Comparison of ENCODE assay signal across 8 mouse cellular contexts in genomic region chr17:46890843-46891594, GRCm38 (mm10). TPM values are rescaled to one million over a fixed set of nuclear protein-coding genes. Genes with fewer than 3 reads are reported as not detected.
DNase-seq lines count a peak whose midpoint lies in the region; ATAC-seq and TF ChIP-seq lines count a peak whose summit lies in the region.

No protein-coding gene starts in this region.

- WGBS in cerebellum, adult 2 months, result 1% methylated on average over 64 of the region's 64 CpGs
- 1% methylated on average over 62 of the region's 64 CpGs for WGBS in hindbrain, postnatal 0 days
- WGBS in limb, embryonic 15.5 days, result 2% methylated on average over 64 of the region's 64 CpGs
- WGBS in midbrain, embryonic 16.5 days, result 1% methylated on average over 44 of the region's 64 CpGs

- peak overlapping the region; percentile 84 for H3K4me3 ChIP-seq in cerebellum, adult 2 months (replicated peaks; ENCODE audit: insufficient read depth, low read depth, low read length)
- H3K4me3 ChIP-seq in hindbrain, postnatal 0 days (ENCODE audit: low read length), result peak overlapping the region; percentile 77
- peak overlapping the region; percentile 95 for H3K4me3 ChIP-seq in limb, embryonic 15.5 days
- H3K4me3 ChIP-seq in midbrain, embryonic 16.5 days (ENCODE audit: low read depth, low read length), result peak overlapping the region; percentile 85

- no peaks in the 10 kb centered on the region for H3K36me3 ChIP-seq in hindbrain, postnatal 0 days (ENCODE audit: insufficient read depth, low read length)
- H3K36me3 ChIP-seq in limb, embryonic 15.5 days, result no peaks in the 10 kb centered on the region; the same call in 1 of the 2 replicates
- H3K36me3 ChIP-seq in midbrain, embryonic 16.5 days (ENCODE audit: control insufficient read depth, insufficient read depth, low read length), result no peaks in the 10 kb centered on the region

- DNase-seq in lung, adult 18-20 months, result peak; percentile 41 to 45
- DNase-seq in lung, postnatal 36 days, result no peak
- DNase-seq in cerebellum, adult 2 months, result peak; percentile 64 to 72
- DNase-seq in gastrocnemius, adult 18-20 months (ENCODE audit: low spot score), result peak; percentile 40
- peak; percentile 39 for DNase-seq in hindbrain, postnatal 0 days (ENCODE audit: low spot score)
- peak; percentile 40 to 55 for DNase-seq in thymus, adult 18-20 months

- TF ChIP-seq CTCF in cerebellum, adult 2 months (IDR thresholded peaks at IDR 0.05; ENCODE audit: borderline replicate concordance, insufficient read depth, low read depth, low read length), result no peak
- TF ChIP-seq CTCF in hindbrain, postnatal 0 days (IDR thresholded peaks at IDR 0.05; ENCODE audit: low read depth), result no peak; the same call in 1 of the 2 replicates

- no peak for TF ChIP-seq POLR2A in cerebellum, adult 2 months (IDR thresholded peaks at IDR 0.05; ENCODE audit: borderline replicate concordance, insufficient read depth, low read length)

- H3K4me1 ChIP-seq in cerebellum, adult 2 months (ENCODE audit: control insufficient read depth, insufficient read depth, low read length), result peaks cover 10% of the 10 kb centered on the region
- H3K4me1 ChIP-seq in hindbrain, postnatal 0 days (ENCODE audit: insufficient read depth, low read length), result peaks cover 21% of the 10 kb centered on the region
- peaks cover 27% of the 10 kb centered on the region for H3K4me1 ChIP-seq in limb, embryonic 15.5 days
- peaks cover 30% of the 10 kb centered on the region for H3K4me1 ChIP-seq in midbrain, embryonic 16.5 days (ENCODE audit: control insufficient read depth, insufficient read depth, low read length)

- peak; percentile 24 for ATAC-seq in hindbrain, postnatal 0 days
- ATAC-seq in limb, embryonic 15.5 days (ENCODE audit: insufficient number of reproducible peaks, low FRiP score, low TSS enrichment, low read depth), result peak; percentile 17
- peak; percentile 23 for ATAC-seq in midbrain, embryonic 16.5 days

- peak overlapping the region; percentile 96 for H3K4me2 ChIP-seq in hindbrain, postnatal 0 days (ENCODE audit: low read depth, low read length)
- peak overlapping the region; percentile 83 for H3K4me2 ChIP-seq in limb, embryonic 15.5 days
- H3K4me2 ChIP-seq in midbrain, embryonic 16.5 days (ENCODE audit: low read length), result peak overlapping the region; percentile 81

- peak overlapping the region; percentile 84 for H3K27ac ChIP-seq in cerebellum, adult 2 months (ENCODE audit: insufficient read depth, low read length)
- peak overlapping the region; percentile 95 for H3K27ac ChIP-seq in hindbrain, postnatal 0 days
- H3K27ac ChIP-seq in limb, embryonic 15.5 days, result peak overlapping the region; percentile 91
- H3K27ac ChIP-seq in midbrain, embryonic 16.5 days (ENCODE audit: low read length), result peak overlapping the region; percentile 93

- peak overlapping the region; percentile 94 for H3K9ac ChIP-seq in hindbrain, postnatal 0 days (replicated peaks; ENCODE audit: low read length)
- peak overlapping the region; percentile 86 for H3K9ac ChIP-seq in limb, embryonic 15.5 days
- peak overlapping the region; percentile 96 for H3K9ac ChIP-seq in midbrain, embryonic 16.5 days (ENCODE audit: low read depth, low read length)

- no peaks in the 10 kb centered on the region for H3K27me3 ChIP-seq in cerebellum, adult 2 months (ENCODE audit: control insufficient read depth, insufficient read depth, low read length)
- no peaks in the 10 kb centered on the region for H3K27me3 ChIP-seq in hindbrain, postnatal 0 days (ENCODE audit: insufficient read depth, low read length)
- H3K27me3 ChIP-seq in limb, embryonic 15.5 days, result no peaks in the 10 kb centered on the region
- H3K27me3 ChIP-seq in midbrain, embryonic 16.5 days (ENCODE audit: control insufficient read depth, insufficient read depth, low read depth, low read length), result no peaks in the 10 kb centered on the region

- H3K9me3 ChIP-seq in hindbrain, postnatal 0 days (ENCODE audit: low read length), result no peaks in the 10 kb centered on the region
- H3K9me3 ChIP-seq in limb, embryonic 15.5 days, result no peaks in the 10 kb centered on the region
- no peaks in the 10 kb centered on the region for H3K9me3 ChIP-seq in midbrain, embryonic 16.5 days (replicated peaks; ENCODE audit: control insufficient read depth, low read length, poor library complexity, severe bottlenecking)

RNA-seq across cellular contexts. Expression of gene Tbcc, which starts 0.5 kb away (rescaled TPM):
- 24.9 and 25.3 TPM in 2 replicates for polyA plus RNA-seq in cerebellum, adult 2 months (2012; rRNA removed)
- 1 to 10 TPM; 7.1 to 7.4 TPM for total RNA-seq in gastrocnemius, adult 18-20 months (2021)
- total RNA-seq in hindbrain, postnatal 0 days (2014; rRNA removed), result 41.8 and 61.5 TPM in 2 replicates
- 50.7 and 54.5 TPM in 2 replicates for polyA plus RNA-seq in hindbrain, postnatal 0 days (2015; fragmentation: Nextera tagmentation; extraction: Ambion mirVana)
- 51.2 and 54.1 TPM in 2 replicates for polyA plus RNA-seq in limb, embryonic 15.5 days (2015; fragmentation: Nextera tagmentation; extraction: Ambion mirVana)
- 49.5 and 52.6 TPM in 2 replicates for polyA plus RNA-seq in midbrain, embryonic 16.5 days (2015; fragmentation: Nextera tagmentation; extraction: Ambion mirVana)

RNA-seq across cellular contexts. Expression of gene Prph2, which starts 19.2 kb away (rescaled TPM):
- polyA plus RNA-seq in cerebellum, adult 2 months (2012; rRNA removed), result not detected in 2 replicates
- not detected for total RNA-seq in gastrocnemius, adult 18-20 months (2021)
- not detected in 2 replicates for total RNA-seq in hindbrain, postnatal 0 days (2014; rRNA removed)
- 0.05 TPM in 1 of 2 replicates, not detected in the other for polyA plus RNA-seq in hindbrain, postnatal 0 days (2015; fragmentation: Nextera tagmentation; extraction: Ambion mirVana)
- polyA plus RNA-seq in limb, embryonic 15.5 days (2015; fragmentation: Nextera tagmentation; extraction: Ambion mirVana), result not detected in 2 replicates
- polyA plus RNA-seq in midbrain, embryonic 16.5 days (2015; fragmentation: Nextera tagmentation; extraction: Ambion mirVana), result not detected in 2 replicates

RNA-seq across cellular contexts. Expression of gene Bicral, which starts 32.7 kb away (rescaled TPM):
- 35.9 and 36.8 TPM in 2 replicates for polyA plus RNA-seq in cerebellum, adult 2 months (2012; rRNA removed)
- total RNA-seq in gastrocnemius, adult 18-20 months (2021), result 10 to 100 TPM in 1 of 2 experiments, 1 to 10 TPM in 1; 9.3 to 13.7 TPM
- 22.9 and 23.1 TPM in 2 replicates for total RNA-seq in hindbrain, postnatal 0 days (2014; rRNA removed)
- polyA plus RNA-seq in hindbrain, postnatal 0 days (2015; fragmentation: Nextera tagmentation; extraction: Ambion mirVana), result 5.1 and 5.2 TPM in 2 replicates
- polyA plus RNA-seq in limb, embryonic 15.5 days (2015; fragmentation: Nextera tagmentation; extraction: Ambion mirVana), result 3.8 and 4.7 TPM in 2 replicates
- 9.5 and 10.9 TPM in 2 replicates for polyA plus RNA-seq in midbrain, embryonic 16.5 days (2015; fragmentation: Nextera tagmentation; extraction: Ambion mirVana)
